Mouse (Mus musculus) ES-CJ7 (cell line): ENCODE data around the gene Orc2.
A peak's percentile ranks its signal among the peaks of the same experiment; 100 is the strongest.

Experiments used
- DNase-seq: peaks from one replicate; pipeline ENCODE4 v3.0.0; 2011; ENCODE audit warnings: low read depth, low spot score

Gene Orc2

DNA sequence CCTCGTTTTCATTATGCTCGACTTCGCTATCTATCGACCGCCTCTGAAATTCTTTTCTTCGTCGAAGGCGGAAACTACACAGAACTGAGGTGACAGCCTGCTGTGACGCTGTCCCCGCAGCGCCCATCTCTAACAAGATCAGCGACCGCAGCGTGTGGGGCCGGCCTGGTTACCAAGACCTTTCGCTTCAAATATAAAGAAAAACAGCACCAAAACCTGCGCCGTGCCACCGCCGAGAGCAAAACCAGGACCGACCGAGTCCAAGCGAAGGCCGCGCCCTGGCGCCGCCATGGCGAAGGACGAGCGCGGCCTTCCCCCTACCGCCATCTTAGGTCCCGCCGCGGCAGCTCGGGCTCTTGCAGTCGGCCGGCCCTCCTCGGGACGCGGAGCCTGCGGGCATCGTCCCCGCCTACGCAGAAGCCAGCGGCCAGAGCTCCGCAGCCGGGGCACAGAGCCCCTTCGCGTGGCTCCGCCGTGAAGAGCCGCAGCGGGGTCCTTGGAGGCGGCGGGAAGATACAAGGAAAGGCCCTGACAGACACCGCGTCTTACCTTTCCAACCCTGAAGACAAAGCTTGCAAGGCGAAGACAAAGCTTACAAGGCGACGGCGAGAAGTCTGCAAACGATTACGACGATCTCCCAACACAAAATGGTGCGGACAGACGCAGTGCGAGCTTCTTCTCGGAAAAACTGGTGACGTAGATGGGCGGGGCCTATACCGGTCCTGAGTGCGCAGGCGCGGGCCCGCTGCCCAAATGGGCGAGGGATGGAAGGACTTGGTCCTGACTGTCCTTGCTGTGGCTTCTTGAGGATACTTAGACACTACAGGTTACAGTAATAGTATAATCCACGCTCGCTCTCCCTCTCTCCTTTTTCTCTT, 81.3 kb downstream of the Orc2 start, which contains the start of gene Clk1:
TSS of gene Clk1 (minus strand) at position 696 of the 878 bp plus-strand sequence.
- peak; percentile 95 for DNase-seq

DNA sequence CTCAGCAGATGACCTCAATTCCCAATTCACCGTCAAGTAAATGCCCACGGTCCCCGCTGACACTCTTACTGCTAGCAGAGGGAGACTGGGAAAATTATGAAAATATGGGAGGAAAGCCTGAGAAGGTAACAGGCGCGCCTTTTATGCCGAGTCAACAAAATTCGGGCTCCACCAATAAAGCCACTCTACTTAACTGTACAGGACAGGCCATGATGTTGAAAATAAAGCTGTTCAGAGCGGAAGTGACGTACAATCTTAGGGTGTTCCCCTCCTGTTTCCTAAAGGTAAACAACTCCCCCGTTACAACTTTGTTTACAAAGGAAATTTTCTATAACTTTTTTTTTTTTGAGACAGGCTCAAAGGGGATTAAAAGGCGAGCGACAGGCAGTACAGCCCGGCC, 82.0 kb downstream of the Orc2 start:
- DNase-seq, result peak; percentile 73

DNA sequence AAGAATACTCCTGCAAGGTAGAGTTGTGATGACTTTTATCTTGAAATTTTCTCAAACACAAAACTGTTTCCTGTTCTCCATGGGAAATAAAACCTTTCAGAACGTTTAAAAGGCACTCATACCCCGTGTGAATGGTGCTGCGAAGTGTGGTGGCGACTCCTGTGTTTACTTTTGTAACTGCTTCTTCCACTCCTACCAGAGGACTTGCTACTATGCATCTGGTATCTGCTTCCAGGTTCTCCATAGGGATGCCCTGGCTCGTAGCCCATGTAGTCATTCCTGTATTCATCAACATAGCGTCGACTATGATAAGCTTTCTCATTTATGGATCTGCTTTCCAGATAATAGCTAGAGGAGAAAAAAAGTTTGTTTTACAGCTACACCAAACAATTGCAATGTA, 83.9 kb downstream of the Orc2 start:
- DNase-seq, result peak; percentile 57

DNA sequence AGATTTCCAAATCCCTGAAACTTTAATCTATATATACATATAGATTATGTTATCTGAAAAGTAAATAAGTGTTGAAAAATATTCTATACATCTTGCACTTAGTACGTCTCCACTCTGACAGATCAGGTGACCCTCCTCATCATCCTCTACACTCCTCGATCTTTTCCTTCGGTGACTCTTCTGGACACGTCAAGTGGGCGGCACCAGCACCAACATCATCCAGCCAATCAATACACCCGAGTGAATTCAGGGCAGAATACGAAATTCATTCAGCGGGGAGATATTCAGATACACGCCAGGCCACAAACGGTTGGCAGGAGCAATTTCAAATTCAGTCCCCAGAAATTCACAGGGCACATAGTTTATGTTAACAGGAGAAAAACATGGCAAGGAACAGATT, 84.9 kb downstream of the Orc2 start:
- DNase-seq, result peak; percentile 32

DNA sequence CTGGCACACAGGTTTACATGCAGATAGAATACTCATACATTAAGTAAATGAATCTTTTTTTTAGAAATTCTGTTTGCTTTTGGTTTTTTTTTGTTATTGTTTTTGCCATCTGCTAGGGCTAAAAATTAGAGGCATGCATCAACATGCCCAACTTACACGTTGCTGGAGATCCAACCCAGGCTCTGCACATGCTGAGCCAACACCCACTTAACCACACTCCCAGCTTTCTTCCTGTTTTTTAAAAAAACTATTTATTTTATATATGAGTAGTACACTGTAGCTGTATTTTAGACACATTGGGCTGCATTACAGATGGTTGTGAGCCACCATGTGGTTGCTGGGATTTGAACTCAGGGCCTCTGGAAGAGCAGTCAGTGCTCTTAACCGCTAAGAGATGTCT, 88.9 kb downstream of the Orc2 start:
- DNase-seq, result no peak

DNA sequence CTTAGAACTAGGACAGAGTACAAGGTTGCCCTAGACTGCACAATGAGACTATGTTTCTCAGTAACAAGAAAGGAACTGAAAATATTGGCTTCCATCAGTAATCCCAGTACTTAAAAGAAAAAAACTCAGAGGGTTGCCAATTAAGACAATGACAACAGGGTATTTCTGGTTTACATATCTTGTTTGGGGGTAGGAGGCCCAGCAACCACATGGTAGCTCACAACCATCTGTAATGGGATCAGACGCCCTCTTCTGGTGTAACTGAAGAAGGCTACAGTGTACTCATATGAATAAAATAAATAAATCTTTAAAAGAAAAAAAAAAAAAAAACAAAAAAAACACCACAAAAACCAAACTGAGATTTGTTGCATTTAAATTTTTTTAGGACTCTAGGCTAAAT, 89.5 kb downstream of the Orc2 start:
- no peak for DNase-seq
